Mouse (Mus musculus): Measurements from ENCODE around the gene Stub1.

GRCm38 (mm10) chr17:25878611-25879180 lies 45.5 kb upstream of the Stub1 start:
- TF ChIP-seq CTCF (IDR thresholded peaks at IDR 0.05; ENCODE audit: low read depth, low read length) (no peak), POLR2A (IDR thresholded peaks at IDR 0.05; ENCODE audit: extremely low read depth, insufficient read depth, low read length) (no peak)
